Mouse (Mus musculus) myocyte (in vitro differentiated cells): ENCODE measurements around the gene Gpr39. TPM values are rescaled to one million over a fixed set of nuclear protein-coding genes. Genes with fewer than 3 reads are reported as not detected.

Experiments
- H3K27me3 ChIP-seq: one replicate; pipeline ENCODE4 v1.6.1; 2011; ENCODE audit not compliant: control insufficient read depth, insufficient read depth, insufficient read length
- H3K36me3 ChIP-seq: one replicate; pipeline ENCODE4 v1.6.1; 2011; ENCODE audit not compliant: control insufficient read depth, insufficient read depth
- H3K4me2 ChIP-seq: one replicate; pipeline ENCODE4 v1.6.1; 2011; ENCODE audit warnings: low read depth, control low read depth
- H3K4me3 ChIP-seq: one replicate; pipeline ENCODE4 v1.5.1; 2011; ENCODE audit warnings: mild to moderate bottlenecking, control low read depth, moderate library complexity
- H3K79me2 ChIP-seq: one replicate; pipeline ENCODE4 v1.6.1; 2011; ENCODE audit not compliant: control insufficient read depth, insufficient read depth
- H3ac ChIP-seq: one replicate; pipeline ENCODE4 v1.6.1; 2011; ENCODE audit not compliant: control insufficient read depth, insufficient read length
- CEBPB ChIP-seq: IDR thresholded peaks from 2 replicates; pipeline ENCODE4 v1.6.1; 2011; ENCODE audit warnings: mild to moderate bottlenecking, moderate library complexity; ENCODE audit not compliant: poor library complexity, insufficient read depth, severe bottlenecking
- E2F4 ChIP-seq: IDR thresholded peaks from one replicate; pipeline ENCODE4 v1.6.1; 2011; ENCODE audit warnings: mild to moderate bottlenecking, control low read depth, moderate library complexity; ENCODE audit not compliant: insufficient read depth
- MAX ChIP-seq: IDR thresholded peaks from one replicate; pipeline ENCODE4 v1.6.1; 2011; ENCODE audit warnings: low read depth, mild to moderate bottlenecking, control low read depth
- MYOD1 ChIP-seq, 3 experiments: IDR thresholded peaks; one replicate each; pipeline ENCODE4 v1.6.1; 2011; ENCODE audit warnings: control low read depth in 2 of 3, low read depth in 2 of 3, mild to moderate bottlenecking in 2 of 3, moderate library complexity in 1 of 3; ENCODE audit not compliant: insufficient read length in 2 of 3, control insufficient read depth in 1 of 3
- MYOG ChIP-seq, 3 experiments: IDR thresholded peaks; one replicate each; pipeline ENCODE4 v1.6.1; 2011; ENCODE audit warnings: control low read depth in 2 of 3, low read depth in 2 of 3, mild to moderate bottlenecking in 2 of 3; ENCODE audit not compliant: insufficient read length in 2 of 3, control insufficient read depth in 1 of 3, insufficient read depth in 1 of 3
- POLR2A ChIP-seq: IDR thresholded peaks from one replicate; pipeline ENCODE4 v1.6.1; 2011; ENCODE audit warnings: low read depth, mild to moderate bottlenecking, control low read depth, moderate library complexity; ENCODE audit not compliant: insufficient read length
- POLR2AphosphoS2 ChIP-seq: IDR thresholded peaks from one replicate; pipeline ENCODE4 v1.6.1; 2011; ENCODE audit warnings: low read depth, control low read depth; ENCODE audit not compliant: insufficient read length
- REST ChIP-seq: IDR thresholded peaks from one replicate; pipeline ENCODE4 v1.6.1; 2011; ENCODE audit warnings: mild to moderate bottlenecking, control low read depth, moderate library complexity; ENCODE audit not compliant: insufficient read depth, insufficient read length
- SRF ChIP-seq: IDR thresholded peaks from one replicate; pipeline ENCODE4 v1.6.1; 2011; ENCODE audit warnings: low read depth; ENCODE audit not compliant: control insufficient read depth, insufficient read length
- TCF12 ChIP-seq: IDR thresholded peaks from one replicate; pipeline ENCODE4 v1.6.1; 2011; ENCODE audit warnings: mild to moderate bottlenecking, control low read depth; ENCODE audit not compliant: poor library complexity, insufficient read depth, severe bottlenecking
- TCF3 ChIP-seq: IDR thresholded peaks from one replicate; pipeline ENCODE4 v1.6.1; 2011; ENCODE audit warnings: low read depth, control low read depth; ENCODE audit not compliant: insufficient read length
- USF1 ChIP-seq: IDR thresholded peaks from one replicate; pipeline ENCODE4 v1.6.1; 2011; ENCODE audit warnings: low read depth, mild to moderate bottlenecking, control low read depth, moderate library complexity
- polyA plus RNA-seq: library from polyadenylated mRNA; unstranded; fragments of >200 nt; fragmentation: generic; extraction: Trizol; gene quantifications from one replicate; pipeline ENCODE4 v1.2.1, GENCODE M21; 2012; ENCODE audit warnings: missing spikeins

Gpr39 gene
- polyA plus RNA-seq, 1 experiment: 7.6 TPM

- no peaks in the 10 kb centered on the region for H3K36me3 ChIP-seq
- H3K4me2 ChIP-seq: no peak overlapping the region
- no peaks in the 10 kb centered on the region for H3K79me2 ChIP-seq
- H3K4me3 ChIP-seq: no peak overlapping the region
- no peak overlapping the region for H3ac ChIP-seq
- H3K27me3 ChIP-seq: no peaks in the 10 kb centered on the region
- TF ChIP-seq MYOG (IDR thresholded peaks at IDR 0.05; ENCODE audit: control insufficient read depth in 1 of 3, insufficient read depth in 1 of 3, insufficient read length in 2 of 3, low read depth in 2 of 3) (no peak), POLR2A (no peak), REST (no peak), MAX (no peak), MYOD1 (IDR thresholded peaks at IDR 0.05; ENCODE audit: control insufficient read depth in 1 of 3, insufficient read length in 2 of 3, low read depth in 2 of 3) (peak in 1 of 3 experiments; percentile 45), CEBPB (no peak)
Observed at GRCm38 (mm10) chr1:125705412-125705811, 28.6 kb downstream of the Gpr39 start.

GRCm38 (mm10) chr1:125715286-125715685 is 38.5 kb downstream of the Gpr39 start:
- Histone ChIP-seq H3K79me2 (no peaks in the 10 kb centered on the region), H3K27me3 (no peaks in the 10 kb centered on the region), H3K36me3 (no peaks in the 10 kb centered on the region), H3K4me2 (no peak overlapping the region), H3ac (no peak overlapping the region), H3K4me3 (no peak overlapping the region)
- TF ChIP-seq MAX: no peak
- TF ChIP-seq USF1: no peak
- no peak for TF ChIP-seq MYOD1 (IDR thresholded peaks at IDR 0.05; ENCODE audit: control insufficient read depth in 1 of 3, insufficient read length in 2 of 3, low read depth in 2 of 3)
- TF ChIP-seq CEBPB: no peak
- no peak for TF ChIP-seq REST
- TF ChIP-seq TCF3: no peak
- TF ChIP-seq E2F4: no peak
- no peak for TF ChIP-seq POLR2AphosphoS2
- TF ChIP-seq POLR2A: no peak
- TF ChIP-seq MYOG (IDR thresholded peaks at IDR 0.05; ENCODE audit: control insufficient read depth in 1 of 3, insufficient read depth in 1 of 3, insufficient read length in 2 of 3, low read depth in 2 of 3): no peak
- no peak for TF ChIP-seq SRF
- no peak for TF ChIP-seq TCF12

- Histone ChIP-seq H3K27me3 (no peaks in the 10 kb centered on the region), H3K4me3 (no peak overlapping the region), H3ac (no peak overlapping the region), H3K4me2 (no peak overlapping the region), H3K36me3 (no peaks in the 10 kb centered on the region), H3K79me2 (no peaks in the 10 kb centered on the region)
- TF ChIP-seq TCF12 (no peak), POLR2AphosphoS2 (no peak), MYOG (IDR thresholded peaks at IDR 0.05; ENCODE audit: control insufficient read depth in 1 of 3, insufficient read depth in 1 of 3, insufficient read length in 2 of 3, low read depth in 2 of 3) (no peak), TCF3 (no peak), E2F4 (no peak), REST (no peak), CEBPB (no peak), SRF (no peak), POLR2A (no peak), MYOD1 (IDR thresholded peaks at IDR 0.05; ENCODE audit: control insufficient read depth in 1 of 3, insufficient read length in 2 of 3, low read depth in 2 of 3) (no peak), MAX (no peak), USF1 (no peak)
Observed at GRCm38 (mm10) chr1:125716241-125716640, 39.4 kb downstream of the Gpr39 start.

- H3K27me3 ChIP-seq: no peaks in the 10 kb centered on the region
- TF ChIP-seq POLR2A (no peak), REST (no peak), CEBPB (no peak), TCF3 (no peak), MYOD1 (IDR thresholded peaks at IDR 0.05; ENCODE audit: control insufficient read depth in 1 of 3, insufficient read length in 2 of 3, low read depth in 2 of 3) (no peak), POLR2AphosphoS2 (no peak), TCF12 (no peak), E2F4 (no peak), MYOG (IDR thresholded peaks at IDR 0.05; ENCODE audit: control insufficient read depth in 1 of 3, insufficient read depth in 1 of 3, insufficient read length in 2 of 3, low read depth in 2 of 3) (no peak), MAX (no peak)
- H3ac ChIP-seq: no peak overlapping the region
- H3K79me2 ChIP-seq: no peaks in the 10 kb centered on the region
- H3K4me3 ChIP-seq: no peak overlapping the region
- H3K36me3 ChIP-seq: no peaks in the 10 kb centered on the region
- no peak overlapping the region for H3K4me2 ChIP-seq
Observed at GRCm38 (mm10) chr1:125717906-125718305, 41.1 kb downstream of the Gpr39 start.

GRCm38 (mm10) chr1:125719127-125719526 is 42.3 kb downstream of the Gpr39 start:
- Histone ChIP-seq H3K4me3 (no peak overlapping the region), H3K79me2 (no peaks in the 10 kb centered on the region), H3K4me2 (no peak overlapping the region), H3K27me3 (no peaks in the 10 kb centered on the region), H3K36me3 (no peaks in the 10 kb centered on the region), H3ac (no peak overlapping the region)
- no peak for TF ChIP-seq SRF
- no peak for TF ChIP-seq TCF12
- no peak for TF ChIP-seq MYOG (IDR thresholded peaks at IDR 0.05; ENCODE audit: control insufficient read depth in 1 of 3, insufficient read depth in 1 of 3, insufficient read length in 2 of 3, low read depth in 2 of 3)
- no peak for TF ChIP-seq CEBPB
- TF ChIP-seq POLR2A: no peak
- no peak for TF ChIP-seq POLR2AphosphoS2
- no peak for TF ChIP-seq USF1
- no peak for TF ChIP-seq REST
- TF ChIP-seq MYOD1 (IDR thresholded peaks at IDR 0.05; ENCODE audit: control insufficient read depth in 1 of 3, insufficient read length in 2 of 3, low read depth in 2 of 3): no peak
- TF ChIP-seq E2F4: no peak
- TF ChIP-seq TCF3: no peak
- TF ChIP-seq MAX: no peak
